Mouse (Mus musculus): ENCODE data around the gene Ctcf. TPM values are rescaled to one million over a fixed set of nuclear protein-coding genes. Genes with fewer than 3 reads are reported as not detected.

Ctcf gene
- polyA plus RNA-seq, 1 experiment = 7.2 TPM

DNA sequence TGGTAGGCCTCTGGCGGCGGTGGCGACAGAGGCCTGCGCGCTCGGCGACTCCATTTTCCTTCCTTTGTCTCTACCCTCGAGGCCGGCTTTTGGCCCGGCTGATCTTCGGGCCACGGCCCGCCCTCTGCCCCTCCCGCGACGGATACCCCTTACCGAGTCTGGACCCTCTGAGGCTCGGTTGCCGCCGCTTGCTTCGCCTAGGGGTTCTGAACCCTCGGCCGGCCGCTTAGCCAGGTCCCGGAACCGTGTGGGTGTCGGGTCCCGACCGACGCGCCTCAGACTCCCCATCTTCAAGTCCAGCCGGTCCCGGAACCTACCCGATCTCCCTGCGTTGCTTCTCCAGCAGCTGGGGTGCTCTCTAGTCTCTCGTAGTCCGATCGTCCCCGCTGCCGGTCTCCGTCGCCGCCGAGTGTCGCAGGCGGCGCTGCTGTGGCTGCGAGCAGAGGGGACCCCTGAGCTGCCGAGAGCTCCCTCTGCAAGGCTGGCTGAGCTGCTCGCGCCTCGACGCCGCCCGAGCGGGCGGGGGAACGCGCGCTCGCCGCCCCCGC is 669 bp downstream of the Ctcf start, which contains the start of gene Agrp:
Gene Agrp (minus strand): TSS at position 431 of the 548 bp plus-strand sequence.
- Histone ChIP-seq H3K36me3 (ENCODE audit: control insufficient read depth, insufficient read depth, low read length) (no peaks in the 10 kb centered on the region), H3K4me3 (ENCODE audit: control insufficient read depth, low read depth, low read length) (peak within 1 kb of the TSS; percentile 97), H3K4me1 (ENCODE audit: control insufficient read depth, insufficient read depth, low read length) (peaks cover 2% of the 10 kb centered on the region; the same call in 1 of the 2 replicates), H3K27me3 (ENCODE audit: control insufficient read depth, insufficient read depth, low read length) (no peaks in the 10 kb centered on the region), H3K27ac (ENCODE audit: control insufficient read depth, insufficient read depth, low read depth, low read length) (peak within 1 kb of the TSS; percentile 90)
- TF ChIP-seq POLR2A (IDR thresholded peaks at IDR 0.05; ENCODE audit: control insufficient read depth, low read depth, low read length) (no peak), CTCF (IDR thresholded peaks at IDR 0.05; ENCODE audit: control insufficient read depth, insufficient read depth, insufficient replicate concordance, low read depth, low read length) (no peak)

DNA sequence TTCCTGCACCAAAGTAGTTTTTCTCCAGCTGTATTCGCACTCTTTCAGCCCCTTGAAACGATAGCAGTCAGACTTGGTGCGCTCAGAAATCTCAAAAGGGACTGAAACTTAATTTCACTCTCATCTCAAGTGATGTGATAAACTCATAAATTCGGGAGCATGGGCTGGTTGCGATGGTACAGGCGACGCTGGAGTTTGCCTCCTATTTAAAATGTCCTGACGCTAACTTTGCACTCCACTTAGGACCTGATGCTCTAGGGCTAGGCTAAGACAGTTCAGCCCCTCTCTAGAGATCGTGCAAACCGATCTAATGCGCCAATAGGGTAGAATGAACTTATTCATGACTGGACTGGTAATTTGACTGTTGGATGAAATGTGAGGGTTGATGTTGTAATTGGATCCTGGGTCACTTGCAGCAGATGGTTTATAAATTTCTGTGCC is 1.3 kb downstream of the Ctcf start:
- Histone ChIP-seq H3K36me3 (ENCODE audit: control insufficient read depth, insufficient read depth, low read length) (no peaks in the 10 kb centered on the region), H3K27me3 (ENCODE audit: control insufficient read depth, insufficient read depth, low read length) (no peaks in the 10 kb centered on the region), H3K4me3 (ENCODE audit: control insufficient read depth, low read depth, low read length) (peak overlapping the region; percentile 85), H3K27ac (ENCODE audit: control insufficient read depth, insufficient read depth, low read depth, low read length) (peak overlapping the region; percentile 90), H3K4me1 (ENCODE audit: control insufficient read depth, insufficient read depth, low read length) (peaks cover 2% of the 10 kb centered on the region; the same call in 1 of the 2 replicates)
- TF ChIP-seq CTCF (IDR thresholded peaks at IDR 0.05; ENCODE audit: control insufficient read depth, insufficient read depth, insufficient replicate concordance, low read depth, low read length) (no peak), POLR2A (IDR thresholded peaks at IDR 0.05; ENCODE audit: control insufficient read depth, low read depth, low read length) (no peak)

GRCm38 (mm10) chr8:105638510-105638909 is 2.1 kb downstream of the Ctcf start:
- Histone ChIP-seq H3K4me3 (ENCODE audit: control insufficient read depth, low read depth, low read length) (no peak overlapping the region), H3K36me3 (ENCODE audit: control insufficient read depth, insufficient read depth, low read length) (no peaks in the 10 kb centered on the region), H3K27ac (ENCODE audit: control insufficient read depth, insufficient read depth, low read depth, low read length) (no peak overlapping the region), H3K27me3 (ENCODE audit: control insufficient read depth, insufficient read depth, low read length) (no peaks in the 10 kb centered on the region), H3K4me1 (ENCODE audit: control insufficient read depth, insufficient read depth, low read length) (peaks cover 2% of the 10 kb centered on the region; the same call in 1 of the 2 replicates)
- TF ChIP-seq POLR2A (IDR thresholded peaks at IDR 0.05; ENCODE audit: control insufficient read depth, low read depth, low read length) = no peak
- no peak for TF ChIP-seq CTCF (IDR thresholded peaks at IDR 0.05; ENCODE audit: control insufficient read depth, insufficient read depth, insufficient replicate concordance, low read depth, low read length)

- Histone ChIP-seq H3K36me3 (ENCODE audit: control insufficient read depth, insufficient read depth, low read length) (no peaks in the 10 kb centered on the region), H3K4me3 (ENCODE audit: control insufficient read depth, low read depth, low read length) (no peak overlapping the region), H3K27me3 (ENCODE audit: control insufficient read depth, insufficient read depth, low read length) (no peaks in the 10 kb centered on the region), H3K4me1 (ENCODE audit: control insufficient read depth, insufficient read depth, low read length) (peaks cover 2% of the 10 kb centered on the region; the same call in 1 of the 2 replicates), H3K27ac (ENCODE audit: control insufficient read depth, insufficient read depth, low read depth, low read length) (no peak overlapping the region)
- TF ChIP-seq POLR2A (IDR thresholded peaks at IDR 0.05; ENCODE audit: control insufficient read depth, low read depth, low read length) (no peak), CTCF (IDR thresholded peaks at IDR 0.05; ENCODE audit: control insufficient read depth, insufficient read depth, insufficient replicate concordance, low read depth, low read length) (no peak)
Measured at GRCm38 (mm10) chr8:105639835-105640234, 3.5 kb downstream of the Ctcf start.

DNA sequence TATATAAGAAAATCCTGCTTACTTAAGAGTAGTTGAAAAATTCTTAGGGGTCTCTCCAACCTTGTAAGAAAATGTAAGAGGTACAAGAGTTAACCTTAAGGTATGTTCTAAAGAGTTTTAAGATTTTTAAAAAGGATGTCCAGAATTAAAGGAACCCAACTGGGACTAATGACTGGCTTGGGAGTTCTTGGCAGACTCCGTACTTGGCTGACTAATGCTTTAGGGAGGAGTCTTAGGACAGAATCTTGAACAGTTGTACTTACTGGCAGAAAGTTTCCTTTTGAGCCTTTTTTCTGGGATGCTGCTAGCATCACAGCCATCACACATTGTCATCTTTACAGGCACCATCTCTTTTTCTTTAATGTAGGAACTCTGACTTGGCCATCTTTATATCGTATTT is 4.1 kb downstream of the Ctcf start:
- Histone ChIP-seq H3K27ac (ENCODE audit: control insufficient read depth, insufficient read depth, low read depth, low read length) (no peak overlapping the region), H3K4me3 (ENCODE audit: control insufficient read depth, low read depth, low read length) (no peak overlapping the region), H3K4me1 (ENCODE audit: control insufficient read depth, insufficient read depth, low read length) (peaks cover 2% of the 10 kb centered on the region; the same call in 1 of the 2 replicates), H3K36me3 (ENCODE audit: control insufficient read depth, insufficient read depth, low read length) (no peaks in the 10 kb centered on the region), H3K27me3 (ENCODE audit: control insufficient read depth, insufficient read depth, low read length) (no peaks in the 10 kb centered on the region)
- TF ChIP-seq POLR2A (IDR thresholded peaks at IDR 0.05; ENCODE audit: control insufficient read depth, low read depth, low read length) (no peak), CTCF (IDR thresholded peaks at IDR 0.05; ENCODE audit: control insufficient read depth, insufficient read depth, insufficient replicate concordance, low read depth, low read length) (no peak)

DNA sequence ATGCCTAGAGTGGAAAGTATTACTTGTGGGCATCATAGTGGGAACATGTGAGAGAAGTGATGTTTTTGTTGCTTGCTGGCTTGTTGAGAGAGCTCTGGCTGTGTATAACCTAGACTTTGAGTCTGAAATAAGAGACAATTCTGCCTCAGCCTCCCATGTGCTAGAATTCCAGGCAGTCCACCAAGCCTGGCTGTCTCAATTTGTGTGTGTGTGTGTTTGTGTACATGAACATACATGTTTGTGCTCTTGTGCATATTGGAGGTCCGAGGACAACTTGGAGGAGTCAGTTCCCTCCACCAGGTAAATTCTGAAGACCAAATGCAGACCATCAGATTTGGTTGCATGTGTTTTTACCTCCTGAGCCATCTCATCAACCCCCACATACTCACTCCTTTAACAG is 8.8 kb downstream of the Ctcf start:
- H3K4me1 ChIP-seq (ENCODE audit: control insufficient read depth, insufficient read depth, low read length) = no peaks in the 10 kb centered on the region
- no peaks in the 10 kb centered on the region for H3K27me3 ChIP-seq (ENCODE audit: control insufficient read depth, insufficient read depth, low read length)
- TF ChIP-seq POLR2A (IDR thresholded peaks at IDR 0.05; ENCODE audit: control insufficient read depth, low read depth, low read length) (no peak), CTCF (IDR thresholded peaks at IDR 0.05; ENCODE audit: control insufficient read depth, insufficient read depth, insufficient replicate concordance, low read depth, low read length) (no peak)
- H3K4me3 ChIP-seq (ENCODE audit: control insufficient read depth, low read depth, low read length) = no peak overlapping the region
- H3K36me3 ChIP-seq (ENCODE audit: control insufficient read depth, insufficient read depth, low read length) = no peaks in the 10 kb centered on the region
- H3K27ac ChIP-seq (ENCODE audit: control insufficient read depth, insufficient read depth, low read depth, low read length) = no peak overlapping the region

DNA sequence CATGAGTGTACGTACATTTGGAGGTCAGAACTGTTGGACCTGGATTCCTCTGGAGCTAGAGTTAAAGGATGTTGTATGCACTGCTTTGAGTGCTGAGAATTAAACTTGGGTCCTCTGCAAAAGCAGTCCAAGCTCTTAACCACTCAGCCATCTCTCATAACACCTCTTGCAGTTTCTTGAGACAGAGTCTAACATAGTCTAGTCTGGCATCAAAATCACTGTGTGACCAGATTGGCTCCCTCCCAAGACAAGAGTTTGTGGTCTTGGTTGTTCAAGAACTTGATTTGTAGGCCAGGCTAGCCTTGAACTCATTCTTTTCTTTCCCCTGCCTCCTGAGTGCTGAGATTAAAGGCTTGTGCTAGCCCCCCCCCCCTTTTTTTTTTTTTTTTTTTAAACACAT is 12.6 kb downstream of the Ctcf start:
- Histone ChIP-seq H3K27ac (ENCODE audit: control insufficient read depth, insufficient read depth, low read depth, low read length) (no peak overlapping the region), H3K4me1 (ENCODE audit: control insufficient read depth, insufficient read depth, low read length) (no peaks in the 10 kb centered on the region), H3K4me3 (ENCODE audit: control insufficient read depth, low read depth, low read length) (no peak overlapping the region), H3K36me3 (ENCODE audit: control insufficient read depth, insufficient read depth, low read length) (no peaks in the 10 kb centered on the region), H3K27me3 (ENCODE audit: control insufficient read depth, insufficient read depth, low read length) (no peaks in the 10 kb centered on the region)
- TF ChIP-seq CTCF (IDR thresholded peaks at IDR 0.05; ENCODE audit: control insufficient read depth, insufficient read depth, insufficient replicate concordance, low read depth, low read length) (no peak), POLR2A (IDR thresholded peaks at IDR 0.05; ENCODE audit: control insufficient read depth, low read depth, low read length) (no peak)

Data from testis, adult 2 months (tissue).